Mouse (Mus musculus): ENCODE measurements at regions not wholly inside any gene's neighbourhood (a gene's known extent, or its start where the extent isn't known, plus 50 kb on each side); places are given as distances from the start of the nearest gene placed in this dataset.

DNA sequence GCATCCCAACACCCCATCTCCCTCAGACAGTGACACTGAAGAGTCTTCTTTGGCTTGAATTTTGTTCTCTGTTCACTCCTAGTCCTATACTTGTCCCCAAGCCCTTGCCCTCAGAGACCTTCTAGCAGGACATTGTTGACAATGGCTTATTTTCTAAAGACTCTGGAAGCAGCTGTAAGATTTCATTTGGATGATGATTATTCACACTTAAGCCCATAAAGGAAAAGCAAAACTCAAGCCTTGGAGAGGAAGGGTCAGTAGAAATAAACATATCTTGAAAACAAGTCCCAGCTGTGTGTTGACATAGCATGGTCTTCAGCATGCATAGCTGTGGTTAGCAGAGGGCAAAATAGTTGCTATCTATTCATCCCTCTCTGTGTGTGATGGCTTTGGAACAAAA lies 59.9 kb upstream of the Cdh11 start:
- intact Hi-C loops (cut with DNase I): no loop called here
- no peak for DNase-seq

DNA sequence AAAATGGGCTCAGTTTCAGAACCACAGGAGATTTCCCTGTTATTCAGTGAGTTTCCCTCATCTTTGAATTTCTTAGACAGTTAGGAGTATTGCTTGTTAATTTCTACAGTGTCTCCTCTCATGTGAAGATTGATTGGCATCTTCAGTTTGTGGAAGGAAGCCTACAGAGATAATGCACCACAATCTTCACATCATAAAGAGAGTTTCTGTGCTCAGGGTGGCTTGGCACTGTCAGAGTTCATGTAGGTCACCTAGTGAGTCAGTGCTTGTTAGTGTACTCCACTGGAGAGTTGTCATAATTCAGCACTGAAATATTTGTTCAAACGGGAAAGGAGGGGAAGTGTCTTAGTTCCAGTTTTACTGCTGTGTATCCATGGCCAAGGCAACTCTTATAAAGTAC lies 74.6 kb upstream of the Cdh11 start:
- DNase-seq: no peak
- intact Hi-C loops (cut with DNase I): no loop called here

DNA sequence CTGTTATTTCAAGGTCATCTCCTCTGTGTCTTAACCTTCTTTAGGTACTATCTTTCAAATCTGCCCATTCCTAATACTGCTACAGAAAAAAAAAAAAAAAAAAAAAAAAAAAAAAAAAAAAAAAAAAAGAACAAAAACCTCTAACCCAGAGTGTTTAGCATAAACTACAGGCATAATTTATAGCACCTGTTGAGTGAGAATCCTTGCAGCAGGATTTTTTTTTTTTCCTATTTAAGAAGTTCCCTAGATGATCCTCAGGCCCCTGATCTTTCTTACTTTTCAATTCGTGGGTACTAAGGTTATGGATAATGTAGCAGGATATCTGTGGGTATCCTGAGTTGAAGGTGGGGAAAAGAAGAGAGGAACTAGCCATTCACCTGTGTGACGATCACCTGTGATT lies 114.1 kb upstream of the Cdh11 start:
- intact Hi-C loops (cut with DNase I): no loop called here
- DNase-seq: no peak

DNA sequence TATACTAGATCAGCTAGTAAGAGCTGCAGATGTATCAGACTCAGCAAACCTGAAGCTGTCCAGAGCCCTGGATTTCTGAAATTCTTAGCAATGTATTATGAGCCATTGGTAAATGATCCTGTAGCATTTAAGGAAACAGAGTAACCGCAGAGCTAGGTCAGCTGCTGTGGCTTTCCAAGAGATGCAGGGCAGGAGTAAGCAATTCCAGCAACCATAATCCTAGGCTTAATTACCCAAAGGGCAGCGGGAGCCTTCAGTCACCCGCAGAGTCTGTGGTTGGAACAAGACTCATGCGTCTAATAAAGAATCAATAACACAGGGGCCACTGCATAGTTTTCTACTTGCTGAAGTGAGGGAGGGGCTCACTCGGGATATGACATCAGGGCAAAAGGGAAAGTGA lies 115.2 kb upstream of the Cdh11 start:
- DNase-seq: no peak
- intact Hi-C loops (cut with DNase I): no loop called here

DNA sequence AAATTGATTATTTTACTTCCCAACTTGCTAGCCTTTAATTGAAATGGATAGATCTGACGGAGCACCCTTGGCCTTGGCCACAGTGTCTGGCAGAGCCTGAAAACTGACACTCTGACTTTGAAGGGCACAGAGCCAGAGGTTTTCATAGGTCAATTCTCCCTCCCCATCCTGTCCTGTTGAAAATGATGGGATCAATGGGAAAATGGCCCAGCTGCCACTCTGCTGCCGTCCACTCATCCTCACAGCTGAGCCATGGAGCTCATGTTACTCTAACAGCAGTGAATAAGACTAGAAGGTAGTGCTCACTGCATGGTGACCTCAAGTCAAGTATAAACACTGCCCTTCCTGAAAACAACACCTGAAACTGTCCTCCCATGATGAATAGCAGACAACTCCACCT lies 122.0 kb upstream of the Cdh11 start:
- intact Hi-C loops (cut with DNase I): no loop called here
- DNase-seq: no peak

DNA sequence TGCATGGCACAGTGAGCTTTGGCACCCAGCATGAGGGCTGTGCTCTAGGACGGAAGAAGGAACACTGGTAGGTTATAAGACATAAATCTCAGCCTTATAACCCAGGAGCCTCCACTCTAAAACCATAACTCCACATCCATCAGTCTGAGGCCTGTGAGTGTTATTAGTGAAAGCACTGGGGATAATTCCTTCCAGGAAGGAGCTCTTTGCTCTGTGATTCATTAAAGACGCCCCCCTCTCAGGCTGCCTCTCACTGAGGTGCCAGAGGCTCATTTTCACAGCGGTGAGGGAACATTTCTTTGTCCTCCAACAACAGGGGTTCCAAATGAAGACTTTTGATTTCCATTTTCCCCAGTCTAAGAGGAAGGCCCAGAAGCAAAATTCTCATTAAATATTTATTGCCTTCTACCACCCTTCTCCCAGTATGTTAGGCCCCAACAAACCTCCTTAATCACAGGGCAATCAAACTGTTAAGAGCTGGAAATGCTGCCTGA lies 145.9 kb upstream of the Cdh11 start:
- DNase-seq: no peak
- intact Hi-C loops (cut with DNase I): no loop called here

DNA sequence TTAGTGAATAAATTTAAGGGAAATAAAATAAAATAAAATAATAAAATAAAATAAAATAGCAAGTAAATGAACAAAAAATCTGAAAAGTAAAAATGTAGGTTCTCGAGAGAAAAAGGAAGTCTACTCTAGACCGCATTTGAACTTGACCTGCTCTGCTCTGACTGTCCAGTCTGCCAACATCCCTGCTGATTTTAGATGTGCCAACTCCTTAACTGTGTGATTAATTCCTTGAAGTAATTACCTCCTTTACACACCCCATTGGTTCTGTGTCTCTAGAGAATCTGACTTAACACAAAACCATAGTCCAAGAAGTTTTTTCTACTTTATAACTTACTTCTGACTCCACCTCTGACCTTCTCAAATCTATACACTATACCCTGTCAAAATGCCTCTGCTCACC lies 153.3 kb upstream of the Cdh11 start:
- DNase-seq: no peak
- intact Hi-C loops (cut with DNase I): no loop called here

DNA sequence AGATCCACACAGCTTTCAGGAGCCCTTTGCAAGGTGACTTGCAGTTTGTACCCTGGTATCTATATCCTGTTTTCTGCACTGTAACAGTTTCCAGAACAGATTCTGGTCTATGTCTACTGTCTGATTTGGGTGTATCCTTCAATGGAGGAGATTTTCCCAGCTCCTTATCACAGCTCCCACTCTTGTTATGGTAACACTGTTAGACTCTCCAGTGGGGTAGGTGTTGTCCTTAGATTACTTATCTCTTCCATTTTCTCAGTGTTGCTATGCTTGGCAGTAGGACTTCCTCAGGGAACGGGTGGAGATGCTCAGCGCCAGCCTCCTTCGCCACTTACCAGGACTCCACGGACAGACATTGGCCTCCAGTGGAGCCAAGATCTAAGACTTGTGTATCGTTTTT lies 160.1 kb upstream of the Cdh11 start:
- intact Hi-C loops (cut with DNase I): no loop called here
- no peak for DNase-seq

DNA sequence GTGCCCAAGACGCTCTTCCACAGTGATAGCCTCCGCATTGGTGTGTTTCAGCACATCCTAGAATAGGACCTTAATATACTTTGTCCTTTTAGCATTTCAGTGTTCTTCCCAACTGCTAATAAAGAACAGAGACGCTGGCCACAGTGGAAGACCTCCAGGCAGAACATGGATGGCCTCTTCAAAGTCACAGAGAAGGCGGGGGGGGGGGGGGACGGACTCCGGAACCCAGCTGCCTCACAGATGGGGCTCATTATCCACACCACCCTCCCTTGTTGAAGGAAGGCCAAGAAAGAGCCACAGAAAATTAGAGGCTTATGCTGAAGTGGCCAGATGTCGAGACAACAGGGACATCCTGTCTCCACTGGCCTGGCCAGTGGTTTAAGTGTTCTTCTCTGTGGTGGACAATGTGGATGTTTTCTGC lies 192.7 kb upstream of the Cdh11 start:
- intact Hi-C loops (cut with DNase I): no loop called here
- peak; percentile 23 for DNase-seq

DNA sequence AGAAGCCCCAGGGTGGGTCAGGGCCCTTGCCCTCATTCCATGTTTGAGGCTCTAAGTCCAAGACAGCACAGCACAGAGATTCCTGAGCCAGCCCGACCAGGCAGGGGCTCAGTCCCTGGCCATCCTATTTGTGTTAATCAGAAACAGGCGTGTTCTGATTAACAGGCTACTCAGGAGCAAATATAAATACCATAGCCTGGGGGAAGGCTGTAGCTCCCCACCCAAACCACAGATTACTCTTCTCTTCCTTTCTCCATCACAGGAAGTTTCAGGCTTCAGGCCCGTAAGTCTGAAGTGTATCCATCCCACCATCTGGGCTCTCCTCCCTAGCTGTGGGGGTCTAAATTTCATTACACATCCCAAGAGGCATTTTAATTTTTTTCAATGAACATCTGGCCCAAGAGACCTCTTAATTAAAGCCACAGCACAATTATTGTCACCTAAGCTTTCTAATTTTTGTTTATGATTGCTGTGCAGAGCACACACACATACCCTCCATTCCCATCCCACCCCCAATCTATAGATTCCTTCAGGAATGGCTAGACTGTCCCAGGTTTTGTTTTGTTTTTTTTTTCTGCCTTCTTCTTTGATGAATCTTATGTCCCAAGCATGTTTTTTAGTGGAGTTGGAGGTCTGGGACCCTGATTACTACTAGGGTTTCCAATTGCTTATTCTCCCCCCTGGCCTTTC lies 197.9 kb upstream of the Cdh11 start:
- intact Hi-C loops (cut with DNase I): no loop called here
- DNase-seq: no peak

DNA sequence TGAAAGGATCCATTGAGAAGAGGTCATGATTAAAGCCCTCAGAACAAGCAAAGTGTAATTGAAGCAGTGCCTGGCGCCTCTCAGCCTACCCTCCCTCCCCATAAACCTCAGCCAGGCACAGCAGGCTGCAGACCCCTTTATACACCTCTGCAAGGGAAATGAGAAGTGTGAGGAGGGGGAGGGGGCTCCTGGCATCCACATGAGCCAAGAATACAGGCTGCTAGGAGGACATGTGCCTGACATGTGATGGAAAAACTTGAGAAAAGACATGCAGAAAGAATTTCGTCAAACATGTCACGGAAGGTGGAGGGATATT lies 198.4 kb upstream of the Cdh11 start:
- intact Hi-C loops (cut with DNase I): no loop called here
- DNase-seq: peak; percentile 6

DNA sequence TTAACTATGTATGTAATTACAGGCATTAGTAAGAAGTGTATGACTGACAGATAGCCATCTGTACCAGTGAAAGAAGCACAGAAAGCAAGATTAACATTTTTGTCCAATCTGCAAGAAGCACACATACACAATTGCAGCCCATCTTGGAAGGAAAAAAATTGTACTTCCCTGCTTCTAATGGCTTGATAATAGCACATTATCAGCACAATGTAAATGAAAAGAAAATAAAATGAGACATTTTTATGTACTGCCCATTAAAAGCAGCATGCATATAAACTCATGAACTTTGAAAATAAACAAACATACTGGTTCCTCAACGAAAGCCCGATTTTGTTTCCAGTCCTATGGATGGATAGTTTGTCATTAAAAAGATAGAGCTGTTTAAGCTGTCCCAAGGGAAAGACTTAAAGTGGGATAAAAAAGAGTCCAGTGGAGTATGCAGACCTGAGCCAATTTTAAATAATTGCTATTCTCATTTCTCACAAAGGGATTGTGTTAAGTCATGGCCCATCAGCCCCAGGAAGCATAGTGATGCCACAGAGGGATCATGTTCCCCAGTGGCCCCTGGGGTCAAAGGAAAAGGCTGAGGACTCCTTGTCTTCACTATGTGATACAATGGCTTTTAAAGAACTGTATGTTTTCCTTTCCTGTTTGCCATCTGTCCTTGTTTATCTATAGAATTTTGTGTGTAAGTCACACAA lies 222.0 kb upstream of the Cdh11 start:
- intact Hi-C loops (cut with DNase I): no loop called here
- no peak for DNase-seq

DNA sequence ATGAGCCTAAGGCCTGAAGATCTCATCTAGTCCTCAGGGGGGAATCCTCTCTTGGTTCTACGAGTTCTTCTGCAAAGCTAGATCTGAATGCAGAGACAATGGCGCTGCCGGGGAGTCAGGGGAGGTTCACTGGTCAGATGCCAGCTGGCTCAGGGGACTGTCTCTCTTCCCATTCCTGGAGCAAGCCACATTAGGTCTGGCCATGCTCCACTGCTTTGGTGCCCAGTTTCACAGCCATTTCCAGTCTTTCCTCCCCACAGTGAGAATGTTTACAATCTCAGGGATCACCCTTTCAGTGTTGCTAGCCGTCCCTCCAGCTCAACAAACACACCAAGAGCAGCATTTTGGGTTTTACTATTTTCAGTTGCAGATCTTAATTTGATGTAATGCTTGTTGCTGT lies 233.7 kb upstream of the Cdh11 start:
- intact Hi-C loops (cut with DNase I): no loop called here
- peak; percentile 79 for DNase-seq

DNA sequence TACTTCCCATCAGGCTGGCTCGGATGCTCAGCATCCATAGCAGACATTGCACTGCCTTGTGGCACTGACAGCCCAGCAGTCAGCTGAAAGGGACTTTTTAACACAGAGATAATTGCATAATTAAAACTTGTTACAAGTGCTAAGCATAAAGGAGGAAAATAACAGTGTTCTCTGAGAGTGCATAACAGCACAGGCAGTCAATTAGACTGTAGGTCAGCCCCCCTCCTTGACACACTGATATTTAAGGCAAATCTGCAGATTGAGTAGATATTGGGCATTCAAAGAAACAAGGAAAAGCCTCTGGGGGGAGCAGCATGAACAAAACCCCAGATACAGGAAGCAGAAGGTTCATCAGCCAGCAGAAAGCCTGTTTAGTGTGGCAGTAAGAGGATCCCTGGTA lies 237.8 kb upstream of the Cdh11 start:
- no peak for DNase-seq
- intact Hi-C loops (cut with DNase I): no loop called here

DNA sequence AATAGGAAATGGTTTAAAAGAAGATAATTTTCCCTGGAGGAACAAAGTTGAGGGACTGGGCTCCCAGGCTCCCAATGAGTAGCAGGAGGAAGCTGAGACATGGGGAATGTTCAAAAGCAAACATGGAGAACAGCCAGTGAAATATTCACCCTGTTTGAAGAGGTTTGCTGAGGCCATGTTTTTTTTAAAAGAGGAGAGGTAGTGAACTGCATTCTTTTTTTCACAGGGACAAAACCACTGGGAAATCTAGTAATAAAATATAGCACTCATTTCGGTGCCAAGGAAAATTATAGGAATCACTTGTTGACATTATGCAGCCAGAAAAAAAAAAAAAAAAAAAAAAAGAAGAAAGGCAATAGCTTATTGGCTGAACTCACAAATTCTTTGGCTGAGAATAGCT lies 246.3 kb upstream of the Cdh11 start:
- intact Hi-C loops (cut with DNase I): no loop called here
- no peak for DNase-seq

DNA sequence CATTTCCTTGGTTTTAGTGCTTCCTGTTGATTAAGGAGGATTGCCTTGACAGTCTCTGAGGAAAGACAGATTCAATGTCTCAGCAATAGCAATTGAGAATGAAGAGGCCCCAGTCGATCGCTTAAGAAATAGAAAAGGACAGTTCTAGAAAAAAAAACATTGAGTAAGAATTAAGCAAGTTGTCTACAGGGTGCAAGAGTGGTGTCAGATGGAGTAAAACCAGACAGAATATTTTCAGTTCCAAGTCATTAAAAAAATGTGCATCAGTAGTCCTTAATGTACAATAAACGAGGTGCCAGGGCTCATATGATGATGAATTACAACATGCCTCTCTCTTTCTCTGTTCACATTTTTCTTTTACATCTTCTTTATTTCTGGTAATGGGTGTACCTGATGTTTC lies 248.5 kb upstream of the Cdh11 start:
- no peak for DNase-seq
- intact Hi-C loops (cut with DNase I): no loop called here

DNA sequence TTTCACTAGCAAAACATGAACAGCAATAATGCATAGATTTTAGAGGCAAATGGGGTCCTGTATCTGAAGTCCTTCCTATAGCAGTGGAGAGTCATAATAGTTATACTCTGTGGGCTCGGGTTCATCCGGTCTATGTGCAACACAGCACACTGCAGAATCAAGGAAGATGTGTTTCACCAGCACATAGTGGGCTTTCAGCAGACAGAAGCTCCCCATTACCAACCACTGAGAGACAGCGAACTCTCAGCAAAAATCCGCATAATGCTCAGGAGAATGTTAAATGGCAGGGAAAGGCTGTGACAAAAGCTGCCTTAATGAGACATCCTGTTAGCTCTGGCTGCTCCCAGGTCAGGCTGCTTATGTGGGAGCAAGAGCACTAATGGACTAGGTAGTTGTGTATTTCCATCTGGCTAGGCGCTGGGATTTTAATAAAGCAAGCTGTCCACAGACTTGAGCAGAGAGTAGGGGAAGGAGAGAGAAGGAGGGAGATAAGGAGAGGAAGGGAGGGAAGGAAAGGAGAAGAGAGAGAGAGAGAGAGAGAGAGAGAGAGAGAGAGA lies 286.7 kb upstream of the Cdh11 start:
- no peak for DNase-seq
- intact Hi-C loops (cut with DNase I): no loop called here

DNA sequence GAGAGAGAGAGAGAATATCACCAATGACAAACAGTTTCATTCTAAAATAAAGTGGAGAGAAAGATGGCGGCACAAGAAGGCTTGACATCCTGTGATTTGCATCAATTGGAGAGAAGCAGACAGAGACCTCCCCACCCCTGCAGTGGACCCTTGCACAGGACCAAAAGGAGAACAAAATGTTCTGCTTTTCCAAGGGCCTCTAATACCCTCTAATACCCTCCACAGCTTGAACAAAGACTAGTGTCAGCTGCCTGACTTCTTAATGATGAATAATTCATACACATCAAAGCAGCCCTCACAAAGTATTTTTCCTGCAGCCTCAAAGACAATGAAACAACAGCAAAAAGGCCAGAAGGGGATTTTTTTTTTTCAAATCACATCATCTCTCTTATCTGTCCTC lies 287.2 kb upstream of the Cdh11 start:
- intact Hi-C loops (cut with DNase I): no loop called here
- no peak for DNase-seq

DNA sequence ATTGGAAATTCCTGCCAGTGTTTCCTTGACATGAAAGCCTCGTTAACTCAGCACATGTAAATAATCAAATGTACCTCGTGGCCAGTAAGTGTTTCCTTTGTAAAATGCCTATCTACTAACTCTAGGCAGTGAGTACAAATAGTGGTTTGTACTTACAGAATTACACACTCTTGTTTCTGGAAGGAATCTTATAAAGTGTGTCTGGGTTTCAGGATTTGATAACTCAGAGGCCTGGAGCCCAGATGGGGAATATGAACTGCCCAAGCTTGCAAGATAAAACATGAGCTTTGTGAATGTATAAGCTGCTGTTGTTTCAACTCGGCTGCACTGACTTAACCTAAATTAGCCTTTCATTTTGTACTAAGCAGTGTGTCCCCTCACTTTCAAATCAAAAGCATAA lies 293.1 kb upstream of the Cdh11 start:
- no peak for DNase-seq
- intact Hi-C loops (cut with DNase I): no loop called here

DNA sequence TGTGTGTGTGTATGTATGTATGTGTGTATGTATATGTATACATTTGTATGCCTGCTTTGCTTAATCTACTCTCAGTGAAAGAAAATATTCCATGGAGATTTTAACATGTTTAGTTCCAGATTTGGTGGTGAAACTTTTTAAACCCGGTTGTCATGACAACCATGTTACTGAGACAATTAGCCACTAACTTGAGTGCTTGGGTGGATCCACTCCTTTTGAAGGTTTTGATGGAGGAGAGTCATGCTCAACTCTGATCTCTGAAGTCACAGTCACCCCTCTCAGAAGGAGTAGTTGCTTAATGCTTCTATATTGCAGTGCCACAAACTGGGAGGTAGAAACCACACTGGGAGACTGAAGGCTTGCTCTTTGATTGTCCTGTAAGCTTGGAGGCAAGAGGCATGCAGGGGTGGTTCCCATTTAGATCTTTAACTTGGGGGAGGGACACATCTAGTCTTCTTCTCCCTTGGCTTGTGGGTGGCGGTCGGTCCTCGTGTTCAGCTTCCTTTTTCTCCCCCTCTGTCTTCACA lies 301.6 kb upstream of the Cdh11 start:
- no peak for DNase-seq
- intact Hi-C loops (cut with DNase I): no loop called here

DNA sequence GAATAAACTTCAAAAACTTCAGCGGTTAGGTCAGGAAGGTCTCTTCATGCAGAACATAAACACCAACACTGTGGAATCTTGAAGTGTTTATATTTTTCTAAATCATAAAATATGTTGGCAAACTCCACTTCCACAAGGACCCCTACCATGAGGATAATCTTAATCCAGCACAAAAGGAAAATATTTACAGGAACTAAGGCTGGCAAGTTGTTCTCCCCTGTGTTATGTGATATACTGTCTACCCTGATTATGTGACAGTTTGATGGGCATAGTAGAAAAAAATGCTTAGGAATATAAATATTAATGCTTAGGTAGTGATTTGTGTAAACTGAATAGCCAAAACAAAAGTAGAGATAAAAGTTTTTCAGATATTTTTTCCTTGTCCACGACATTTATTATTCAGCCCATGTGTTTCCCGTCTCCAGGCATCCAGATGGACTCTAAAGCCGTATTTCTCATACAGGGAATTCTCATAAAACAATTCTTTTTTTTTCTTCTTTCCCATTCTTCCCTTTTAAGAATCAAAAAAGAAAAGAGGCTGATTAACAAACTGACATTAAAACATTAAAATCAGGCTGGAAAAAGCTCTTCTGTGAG lies 311.2 kb upstream of the Cdh11 start:
- intact Hi-C loops (cut with DNase I): no loop called here
- DNase-seq: no peak

DNA sequence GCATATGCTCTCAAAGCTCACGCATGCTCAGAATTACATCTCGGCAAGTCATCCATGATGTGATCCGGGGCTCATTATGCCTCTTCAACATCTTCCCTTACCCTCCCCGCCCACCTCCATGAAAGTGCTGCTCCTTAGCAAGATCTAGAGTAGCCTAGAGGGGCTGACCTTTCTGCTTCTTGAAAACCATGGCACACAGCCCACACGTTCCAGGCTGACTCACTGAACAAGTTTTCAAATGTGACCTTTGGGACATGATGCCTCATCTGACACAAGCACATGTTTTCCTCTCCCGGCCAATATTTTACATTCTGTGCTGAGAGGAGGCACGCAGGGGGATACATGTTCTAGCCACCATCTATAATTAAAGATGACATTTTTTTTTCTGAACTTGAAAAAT lies 340.1 kb upstream of the Cdh11 start:
- no peak for DNase-seq
- intact Hi-C loops (cut with DNase I): no loop called here
